Mouse (Mus musculus): ENCODE data around the gene Ntsr1.
A peak's percentile ranks its signal among the peaks of the same experiment; 100 is the strongest.

The Ntsr1 gene

GRCm38 (mm10) chr2:180499741-180500140 lies at the start of gene Ntsr1:
TSS of gene Ntsr1 (plus strand) at chr2:180499976.
- no peak for DNase-seq

DNA sequence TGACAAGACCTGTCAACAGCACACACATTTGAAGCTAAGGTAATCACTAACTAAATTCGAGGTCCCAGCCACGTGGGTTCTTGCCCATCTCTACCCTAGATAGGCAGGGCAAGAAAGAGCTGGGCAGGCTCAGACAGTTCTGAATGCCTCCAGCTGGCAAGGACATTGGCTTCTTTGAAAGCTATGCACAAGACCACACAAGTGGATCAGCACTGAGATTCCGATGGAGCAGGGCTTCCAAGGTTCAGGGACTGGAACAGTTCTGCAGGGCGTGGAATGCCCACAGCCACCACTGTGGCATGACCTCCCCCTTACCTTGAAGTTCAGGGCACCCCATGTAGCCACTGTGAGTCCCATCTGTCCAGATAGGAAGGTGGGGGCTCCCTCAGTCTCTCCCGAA lies 49.2 kb upstream of the Ntsr1 start:
- DNase-seq, result peak; percentile 93

- DNase-seq, result peak; percentile 98
Observed at GRCm38 (mm10) chr2:180455723-180456698, 43.8 kb upstream of the Ntsr1 start, which contains the start of gene Slco4a1. TSS of gene Slco4a1 (plus strand) at chr2:180456245.

- no peak for DNase-seq
Observed at GRCm38 (mm10) chr2:180456705-180457104, 43.1 kb upstream of the Ntsr1 start.

DNA sequence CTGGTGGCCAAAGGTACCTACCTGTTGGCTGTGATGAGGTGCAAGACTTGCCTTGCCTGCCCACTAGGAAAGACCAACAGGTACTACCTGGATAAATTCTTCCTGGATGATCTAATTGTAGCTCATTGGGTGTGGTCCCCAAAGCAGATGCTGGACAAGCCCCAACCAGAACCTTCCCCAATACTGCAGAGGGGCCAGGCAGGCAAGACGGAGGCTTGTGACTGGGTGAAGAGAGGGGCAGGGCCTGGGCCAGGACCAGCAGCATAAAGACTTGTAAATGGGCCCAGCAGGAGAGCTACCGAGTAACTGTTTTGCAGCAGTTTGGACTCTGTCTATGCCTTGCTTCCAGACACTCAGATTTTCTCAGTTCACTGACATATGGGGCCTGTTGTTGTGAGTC lies 42.1 kb upstream of the Ntsr1 start:
- no peak for DNase-seq

- no peak for DNase-seq
Observed at GRCm38 (mm10) chr2:180459437-180459836, 40.3 kb upstream of the Ntsr1 start.

- DNase-seq, result no peak
Observed at GRCm38 (mm10) chr2:180460801-180461200, 39.0 kb upstream of the Ntsr1 start.

DNA sequence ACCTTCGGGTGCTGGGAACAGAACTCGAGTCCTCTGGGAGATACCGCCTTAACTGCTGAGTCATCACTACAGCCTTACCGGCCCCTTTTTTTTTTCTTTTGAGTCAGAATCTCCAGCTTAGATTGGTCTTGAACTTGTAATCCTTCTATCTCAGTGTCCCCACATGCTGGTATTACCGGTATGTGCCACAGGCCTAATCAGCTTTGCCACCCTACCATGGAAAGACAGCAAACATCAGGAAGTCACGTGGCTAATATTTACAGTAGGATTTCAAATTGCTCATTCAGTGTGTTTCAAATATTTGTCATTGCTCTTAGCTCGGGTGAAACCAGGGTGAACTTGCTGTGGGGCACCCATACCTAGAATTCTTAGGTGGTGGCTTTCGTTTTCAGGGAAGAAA lies 37.2 kb upstream of the Ntsr1 start:
- no peak for DNase-seq

- DNase-seq, result no peak
Observed at GRCm38 (mm10) chr2:180466505-180466904, 33.3 kb upstream of the Ntsr1 start.

DNA sequence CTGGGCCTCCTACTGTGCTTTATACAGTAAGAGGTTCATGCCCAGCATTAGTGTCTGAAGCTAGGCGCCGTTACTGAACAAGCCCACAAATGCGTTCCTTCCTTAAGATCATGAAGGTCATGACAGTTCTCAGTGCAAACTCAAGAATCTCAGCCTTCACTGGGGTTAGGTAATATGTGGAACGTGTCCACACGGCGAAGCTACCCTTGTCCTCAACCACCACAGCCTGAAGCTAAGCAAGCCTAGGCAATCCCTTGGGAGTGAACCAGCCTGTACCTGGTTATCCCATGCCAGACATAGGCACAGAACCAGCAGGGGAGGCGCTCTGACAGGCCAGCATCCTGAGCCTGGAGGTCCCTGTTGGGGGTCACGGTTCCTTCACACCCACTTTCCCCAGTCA lies 30.9 kb upstream of the Ntsr1 start:
- no peak for DNase-seq

DNA sequence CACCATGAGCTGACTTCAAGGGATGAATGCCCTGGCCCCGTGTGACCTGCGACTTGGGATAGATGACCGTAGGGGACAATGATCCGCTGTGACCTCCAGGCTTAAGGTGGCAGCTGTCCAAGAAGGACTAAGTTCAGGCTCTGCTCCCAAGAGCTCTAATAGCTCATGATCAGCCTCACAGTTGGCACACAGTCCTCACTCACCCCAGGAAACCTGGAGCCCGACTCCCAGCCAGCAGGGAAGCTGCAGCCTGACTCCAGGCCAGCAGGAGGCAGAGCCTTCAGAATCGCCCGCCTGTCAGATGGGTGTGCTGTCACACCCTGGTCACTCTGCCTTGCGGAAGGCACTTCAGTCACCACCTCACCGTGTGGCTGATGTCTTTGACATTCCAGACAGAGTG lies 30.0 kb upstream of the Ntsr1 start:
- DNase-seq, result peak; percentile 93

- DNase-seq, result peak; percentile 89
Observed at GRCm38 (mm10) chr2:180472306-180473079, 27.3 kb upstream of the Ntsr1 start.

DNA sequence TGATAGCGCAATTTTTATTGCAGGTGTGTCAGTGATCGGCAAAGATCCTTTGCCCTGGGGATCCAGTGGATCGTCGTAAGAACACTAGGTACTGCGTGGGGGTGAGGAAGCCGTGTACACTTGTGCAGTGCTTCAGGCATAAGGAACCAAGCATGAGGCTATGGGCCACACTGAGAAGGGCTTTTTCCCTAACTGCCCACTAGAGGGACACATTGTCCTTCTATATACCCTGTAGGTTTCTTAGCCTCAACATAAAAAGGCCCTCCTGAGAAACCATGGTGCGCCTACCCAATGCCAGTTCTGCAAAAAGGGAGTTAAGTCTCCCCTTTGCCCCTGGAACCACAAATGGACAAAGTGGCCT lies 26.7 kb upstream of the Ntsr1 start:
- DNase-seq, result no peak

DNA sequence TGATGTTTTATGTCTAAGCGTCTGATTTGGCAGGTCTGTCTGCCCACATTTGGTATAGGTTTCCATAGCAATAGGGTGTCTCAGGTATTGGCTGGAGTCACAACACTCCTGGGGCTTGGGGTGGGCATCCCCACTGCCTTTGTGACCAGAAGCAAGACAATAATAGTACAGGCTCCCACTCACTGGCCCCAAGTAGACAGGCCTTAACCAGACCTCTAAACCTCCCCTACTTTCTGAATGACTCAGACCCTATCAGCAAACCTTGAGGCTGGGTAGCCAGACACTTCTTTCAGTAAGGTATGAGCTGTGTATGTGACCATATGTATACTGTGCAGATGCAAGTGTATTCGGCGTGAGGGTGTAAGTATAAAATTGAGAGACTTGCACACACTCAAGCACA lies 24.9 kb upstream of the Ntsr1 start:
- DNase-seq, result no peak

- DNase-seq, result no peak
Observed at GRCm38 (mm10) chr2:180482274-180482673, 17.5 kb upstream of the Ntsr1 start.

GRCm38 (mm10) chr2:180484882-180485281 lies 14.9 kb upstream of the Ntsr1 start:
- no peak for DNase-seq

DNA sequence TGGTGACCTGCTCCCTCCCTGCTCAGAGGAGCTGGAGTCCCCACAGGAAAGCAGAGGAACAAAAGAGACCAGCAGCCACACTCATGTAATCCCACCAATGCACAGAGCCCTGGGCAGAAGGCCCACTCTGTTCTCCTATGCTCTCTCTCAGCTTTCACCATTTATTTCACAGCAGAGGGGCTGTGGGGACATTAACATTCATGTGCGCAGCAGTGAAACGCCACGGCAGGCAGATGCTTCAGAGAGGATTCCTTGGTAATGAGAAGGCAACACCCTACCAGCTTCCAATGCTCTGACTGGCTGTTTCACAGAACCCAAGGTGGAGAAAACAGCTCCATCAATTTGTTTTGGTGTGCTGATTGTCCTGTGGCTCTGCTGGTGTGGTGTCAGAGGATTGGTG lies 14.5 kb upstream of the Ntsr1 start:
- DNase-seq, result no peak

GRCm38 (mm10) chr2:180488210-180488751 lies 11.5 kb upstream of the Ntsr1 start:
- DNase-seq, result no peak

DNA sequence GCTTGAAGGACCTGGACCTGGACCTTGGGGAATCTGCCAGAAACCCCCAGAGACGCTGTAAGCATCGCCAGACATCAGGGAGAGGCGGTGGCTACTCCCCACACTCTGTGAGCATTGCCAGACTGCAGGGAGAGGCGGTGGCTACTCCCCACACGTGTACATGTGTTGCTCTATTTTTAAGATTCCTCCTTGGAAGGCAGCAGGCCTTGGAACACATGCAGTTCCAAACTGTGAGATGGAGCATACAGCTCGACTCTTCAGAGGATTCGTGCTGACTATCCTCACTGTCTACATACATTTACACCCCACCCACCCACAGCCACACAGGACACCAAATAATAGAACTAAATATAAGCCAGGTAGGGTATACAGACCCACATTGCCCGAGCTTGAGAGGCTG lies 3.9 kb upstream of the Ntsr1 start:
- DNase-seq, result no peak

- DNase-seq, result no peak
Observed at GRCm38 (mm10) chr2:180500726-180501125, 950 bp downstream of the Ntsr1 start.

- no peak for DNase-seq
Observed at GRCm38 (mm10) chr2:180501217-180501967, 1.6 kb downstream of the Ntsr1 start.

DNA sequence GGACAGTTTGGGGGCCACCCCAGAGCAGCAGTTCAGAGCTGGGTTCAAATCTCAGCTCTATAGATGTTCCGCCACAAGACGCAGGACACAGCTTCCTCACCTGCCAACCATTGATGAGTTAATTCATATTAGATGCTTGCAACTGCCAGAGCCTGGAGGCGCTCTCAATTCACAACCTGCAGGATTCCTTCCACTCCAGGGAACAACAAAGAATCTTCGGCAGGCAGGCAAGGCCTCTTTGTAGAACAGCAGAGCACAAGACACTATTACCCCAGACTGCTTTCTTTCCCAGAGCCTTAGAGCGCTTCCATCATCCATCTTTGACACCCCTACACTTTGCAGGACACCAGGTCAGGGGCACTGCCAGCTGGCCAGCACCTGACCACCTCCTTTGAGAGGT lies 6.5 kb downstream of the Ntsr1 start:
- DNase-seq, result no peak
